8 mouse cellular contexts compared by ENCODE assay signal in genomic region chr14:19175288-19175687, GRCm38 (mm10).
DNase-seq lines count a peak whose midpoint lies in the region; ATAC-seq and TF ChIP-seq lines count a peak whose summit lies in the region.

No protein-coding gene starts in this region.

- H3K4me3 ChIP-seq in lung, adult 2 months (replicated peaks; ENCODE audit: extremely low read depth, low read depth, low read length) = no peak overlapping the region
- no peak overlapping the region for H3K4me3 ChIP-seq in liver, postnatal 0 days (ENCODE audit: low read depth, low read length)

- peak; percentile 43 for TF ChIP-seq CTCF in lung, adult 2 months (IDR thresholded peaks at IDR 0.05; ENCODE audit: insufficient read depth, low read length)
- TF ChIP-seq CTCF in liver, postnatal 0 days (IDR thresholded peaks at IDR 0.05; ENCODE audit: low read depth) = peak; percentile 62

- H3K27me3 ChIP-seq in liver, postnatal 0 days (ENCODE audit: insufficient read depth, low read length) = no peaks in the 10 kb centered on the region

- intact Hi-C loops in left cerebral cortex, postnatal 4 days (cut with DNase I) = no loop called here

- H3K27ac ChIP-seq in liver, postnatal 0 days (ENCODE audit: low read depth) = no peak overlapping the region

- peak; percentile 2 for DNase-seq in cerebellum, adult 9-10 months
- DNase-seq in cerebellum, adult 11 months = no peak
- DNase-seq in lung, adult 2 months = no peak
- DNase-seq in lung, postnatal 10 days = no peak
- DNase-seq in liver, postnatal 0 days = peak; percentile 14
- no peak for DNase-seq in left cerebral cortex, postnatal 4 days
- DNase-seq in thymus, postnatal 25 days = no peak

- H3K9me3 ChIP-seq in liver, postnatal 0 days (ENCODE audit: low read length) = no peaks in the 10 kb centered on the region

- 10% methylated on average over 2 of the region's 2 CpGs for WGBS in lung, adult 2 months
- 8% methylated on average over 2 of the region's 2 CpGs for WGBS in liver, postnatal 0 days (ENCODE audit: insufficient replicate concordance)

- no peak overlapping the region for H3K4me2 ChIP-seq in liver, postnatal 0 days (ENCODE audit: low read depth, low read length)

- no peaks in the 10 kb centered on the region for H3K4me1 ChIP-seq in lung, adult 2 months (ENCODE audit: control insufficient read depth, insufficient read depth, low read length)
- no peaks in the 10 kb centered on the region for H3K4me1 ChIP-seq in liver, postnatal 0 days (ENCODE audit: insufficient read depth)

- H3K9ac ChIP-seq in liver, postnatal 0 days (replicated peaks) = no peak overlapping the region

- no peaks in the 10 kb centered on the region for H3K36me3 ChIP-seq in liver, postnatal 0 days (replicated peaks; ENCODE audit: insufficient read depth, low read length)

- no peak for TF ChIP-seq EP300 in liver, postnatal 0 days (IDR thresholded peaks at IDR 0.05; ENCODE audit: low read depth)

- TF ChIP-seq POLR2A in lung, adult 2 months (IDR thresholded peaks at IDR 0.05; ENCODE audit: borderline replicate concordance, extremely low read depth, low read depth, low read length) = no peak

- peak; percentile 72 for ATAC-seq in common myeloid progenitor, adult 5-6 weeks (replicated peaks; ENCODE audit: low read depth, poor library complexity, severe bottlenecking)
- ATAC-seq in liver, postnatal 0 days = no peak

Comparison
In these comparisons a context has a peak if more than half of its experiments do, and no peak if none do; other contexts are left out.
1. DNase-seq: peak in cerebellum, adult 9-10 months (single experiment) and liver, postnatal 0 days (single experiment); none in cerebellum, adult 11 months (single experiment), lung, adult 2 months (single experiment), lung, postnatal 10 days (single experiment), left cerebral cortex, postnatal 4 days (single experiment) and thymus, postnatal 25 days (single experiment).